Mouse (Mus musculus) ES-E14 (cell line): ENCODE results near the gene Phyh.

ENCODE experiments used
- CHD2 ChIP-seq: IDR thresholded peaks from 2 replicates; pipeline ENCODE4 v1.6.1; 2014; ENCODE audit warnings: mild to moderate bottlenecking, low read depth, low read length, inconsistent platforms
- MAFK ChIP-seq: IDR thresholded peaks from 2 replicates; pipeline ENCODE4 v1.6.1; 2014; ENCODE audit warnings: mild to moderate bottlenecking, low read depth, low read length, inconsistent platforms; ENCODE audit not compliant: insufficient read depth
- ZC3H11A ChIP-seq: IDR thresholded peaks from 2 replicates; pipeline ENCODE4 v1.6.1; 2012; ENCODE audit warnings: low read depth, mild to moderate bottlenecking, inconsistent platforms, low read length, borderline replicate concordance

- TF ChIP-seq CHD2 = no peak
- no peak for TF ChIP-seq MAFK
- TF ChIP-seq ZC3H11A = no peak
These were observed 11.7 kb upstream of the Phyh start for GRCm38 (mm10) chr2:4907120-4907519.
